Mouse (Mus musculus) neural tube, embryonic 13.5 days (tissue): ENCODE measurements around the gene Gm12166. TPM values are rescaled to one million over a fixed set of nuclear protein-coding genes. Genes with fewer than 3 reads are reported as not detected.

Experiments
- ATAC-seq: fragments of 200-750 bp; cut with Nextera tagmentation; 2 replicates; pipeline ENCODE4 v1.8.0; 2017; ENCODE audit warnings: low read depth, mild to moderate bottlenecking, moderate TSS enrichment, moderate library complexity
- H3K27ac ChIP-seq: fragments of 300-500 bp; sonication (generic); replicated peaks from 2 replicates; pipeline ENCODE4 v1.5.1; 2015; ENCODE audit warnings: moderate library complexity, mild to moderate bottlenecking, inconsistent platforms
- H3K27me3 ChIP-seq: fragments of 300-500 bp; sonication (generic); 2 replicates; pipeline ENCODE4 v1.6.1; 2015; ENCODE audit warnings: mild to moderate bottlenecking, inconsistent platforms
- H3K36me3 ChIP-seq: fragments of 300-500 bp; sonication (generic); 2 replicates; pipeline ENCODE4 v1.6.1; 2015; ENCODE audit warnings: mild to moderate bottlenecking, inconsistent platforms
- H3K4me1 ChIP-seq: fragments of 300-500 bp; sonication (generic); replicated peaks from 2 replicates; pipeline ENCODE4 v1.6.1; 2015; ENCODE audit warnings: inconsistent platforms
- H3K4me2 ChIP-seq: fragments of 300-500 bp; sonication (generic); 2 replicates; pipeline ENCODE4 v1.6.1; 2015; ENCODE audit warnings: inconsistent platforms, mild to moderate bottlenecking, moderate library complexity
- H3K4me3 ChIP-seq: fragments of 300-500 bp; sonication (generic); 2 replicates; pipeline ENCODE4 v1.5.1; 2015; ENCODE audit warnings: mild to moderate bottlenecking, inconsistent platforms
- H3K9ac ChIP-seq: fragments of 300-500 bp; sonication (generic); 2 replicates; pipeline ENCODE4 v1.6.1; 2015; ENCODE audit warnings: moderate library complexity, mild to moderate bottlenecking, inconsistent platforms
- H3K9me3 ChIP-seq: fragments of 300-500 bp; sonication (generic); 2 replicates; pipeline ENCODE4 v1.6.1; 2016; ENCODE audit warnings: inconsistent platforms
- WGBS: fragments of 180-500 bp; shearing (Covaris S2); methylation state at CpG from one replicate; pipeline ENCODE4 v1.1.7; 2015; 5-methylcytosine and 5-hydroxymethylcytosine counted together
- polyA plus RNA-seq: library from polyadenylated mRNA; unstranded; fragments of >200 nt; fragmentation: Nextera tagmentation; extraction: Ambion mirVana; gene quantifications from 2 replicates; pipeline ENCODE4 v1.2.1, GENCODE M21; 2015

Gm12166 gene
- polyA plus RNA-seq, 1 experiment from 2014 or later = 7.2 TPM

DNA sequence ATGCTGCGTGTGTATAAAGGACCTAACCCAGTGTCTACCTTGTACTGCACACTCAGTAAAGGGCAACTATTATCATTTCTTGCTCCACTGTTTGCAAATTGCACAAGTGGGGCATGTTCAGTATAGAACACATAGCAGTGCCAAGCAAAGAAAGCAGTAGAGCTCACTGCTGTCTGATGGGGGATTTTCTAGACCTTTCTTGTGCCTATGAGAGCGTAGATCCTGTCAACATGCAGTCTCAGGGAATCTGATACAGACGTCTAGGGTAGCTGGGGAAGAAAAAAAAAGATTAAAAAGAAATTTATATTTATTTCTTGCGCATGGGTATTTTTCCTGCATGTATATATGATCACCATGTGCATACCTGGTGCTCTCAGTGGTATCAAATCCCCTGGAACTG lies 18.0 kb upstream of the Gm12166 start:
- Histone ChIP-seq H3K4me3 (no peak overlapping the region), H3K4me1 (peaks cover 42% of the 10 kb centered on the region), H3K27ac (peak overlapping the region; percentile 74), H3K27me3 (no peaks in the 10 kb centered on the region), H3K36me3 (peaks cover 17% of the 10 kb centered on the region), H3K9ac (0 out of 2 replicates have a peak overlapping the region, but pooled peaks have one; percentile 6), H3K4me2 (no peak overlapping the region), H3K9me3 (no peaks in the 10 kb centered on the region)
- WGBS = 87% methylated on average over 4 of the region's 4 CpGs
- no peak for ATAC-seq

DNA sequence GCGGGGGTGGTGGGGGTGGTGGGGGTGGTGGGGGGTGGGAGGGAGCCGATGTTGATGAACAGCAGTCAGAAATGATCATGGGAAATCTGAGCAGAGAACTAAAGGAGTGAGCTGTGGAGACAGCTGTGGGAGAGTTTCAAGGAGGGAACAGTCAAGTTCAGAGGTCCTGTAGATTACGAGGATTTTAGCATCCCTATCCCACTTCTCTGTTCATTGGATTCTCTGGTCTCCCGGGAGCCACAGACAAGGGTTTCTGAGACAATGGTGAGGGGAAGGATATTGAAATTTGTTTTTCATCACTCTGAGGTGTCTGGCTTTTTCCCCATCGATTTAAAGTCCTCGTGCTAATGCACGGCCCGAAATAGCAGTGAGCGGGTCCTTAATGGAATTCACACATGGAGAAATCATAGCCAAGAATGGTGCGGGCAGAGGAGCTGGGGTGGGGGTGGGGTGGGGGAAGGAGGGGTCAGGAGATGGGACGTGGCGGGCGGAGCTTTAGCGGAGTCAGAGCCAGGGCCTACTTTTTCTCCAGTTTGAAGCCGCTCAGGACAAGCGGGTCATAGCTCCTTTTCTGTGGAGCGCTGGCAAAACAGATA lies 17.4 kb upstream of the Gm12166 start:
- Histone ChIP-seq H3K9ac (0 out of 2 replicates have a peak overlapping the region, but pooled peaks have one; percentile 6), H3K4me3 (no peak overlapping the region), H3K36me3 (peaks cover 17% of the 10 kb centered on the region), H3K9me3 (no peaks in the 10 kb centered on the region), H3K4me1 (peaks cover 49% of the 10 kb centered on the region), H3K4me2 (no peak overlapping the region), H3K27me3 (no peaks in the 10 kb centered on the region), H3K27ac (peak overlapping the region; percentile 74)
- ATAC-seq = no peak
- 28% methylated on average over 17 of the region's 17 CpGs for WGBS

DNA sequence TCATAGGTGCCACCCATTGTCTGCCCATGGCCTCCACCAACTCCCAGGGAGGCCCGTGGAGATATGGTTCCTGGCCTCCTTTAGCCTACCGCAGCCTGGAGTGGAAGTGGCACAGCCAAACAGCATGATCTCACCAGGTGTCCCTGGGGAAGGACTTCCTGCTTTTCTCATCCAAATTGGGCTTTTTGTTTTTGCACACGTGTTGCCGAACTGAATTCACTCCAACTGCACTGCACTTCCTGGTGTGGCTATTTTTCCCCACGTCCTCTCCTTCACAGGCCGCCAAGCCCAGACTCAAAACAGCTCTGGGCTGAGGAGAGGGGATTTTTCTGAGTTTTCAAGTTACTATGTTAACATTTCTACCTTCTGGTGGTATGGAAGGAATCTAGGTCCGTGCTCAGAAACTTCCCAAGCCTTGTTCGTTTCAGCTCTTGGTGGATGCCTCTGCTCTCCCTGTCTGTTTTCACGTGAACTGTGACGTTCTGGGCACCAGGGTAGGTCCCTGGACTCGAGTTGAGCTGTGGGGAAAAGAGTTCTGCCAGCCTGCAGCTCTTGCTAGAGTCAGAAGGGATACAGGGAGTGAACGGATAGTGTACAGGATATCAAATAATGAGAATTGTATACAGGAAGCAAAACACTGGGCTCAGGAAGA lies 16.8 kb upstream of the Gm12166 start:
- H3K4me3 ChIP-seq = no peak overlapping the region
- peaks cover 17% of the 10 kb centered on the region for H3K36me3 ChIP-seq
- WGBS = 29% methylated on average over 12 of the region's 12 CpGs
- ATAC-seq = no peak
- H3K27ac ChIP-seq = peak overlapping the region; percentile 74
- no peak overlapping the region for H3K4me2 ChIP-seq
- H3K9ac ChIP-seq = 0 out of 2 replicates have a peak overlapping the region, but pooled peaks have one; percentile 3
- H3K9me3 ChIP-seq = no peaks in the 10 kb centered on the region
- no peaks in the 10 kb centered on the region for H3K27me3 ChIP-seq
- peaks cover 50% of the 10 kb centered on the region for H3K4me1 ChIP-seq

DNA sequence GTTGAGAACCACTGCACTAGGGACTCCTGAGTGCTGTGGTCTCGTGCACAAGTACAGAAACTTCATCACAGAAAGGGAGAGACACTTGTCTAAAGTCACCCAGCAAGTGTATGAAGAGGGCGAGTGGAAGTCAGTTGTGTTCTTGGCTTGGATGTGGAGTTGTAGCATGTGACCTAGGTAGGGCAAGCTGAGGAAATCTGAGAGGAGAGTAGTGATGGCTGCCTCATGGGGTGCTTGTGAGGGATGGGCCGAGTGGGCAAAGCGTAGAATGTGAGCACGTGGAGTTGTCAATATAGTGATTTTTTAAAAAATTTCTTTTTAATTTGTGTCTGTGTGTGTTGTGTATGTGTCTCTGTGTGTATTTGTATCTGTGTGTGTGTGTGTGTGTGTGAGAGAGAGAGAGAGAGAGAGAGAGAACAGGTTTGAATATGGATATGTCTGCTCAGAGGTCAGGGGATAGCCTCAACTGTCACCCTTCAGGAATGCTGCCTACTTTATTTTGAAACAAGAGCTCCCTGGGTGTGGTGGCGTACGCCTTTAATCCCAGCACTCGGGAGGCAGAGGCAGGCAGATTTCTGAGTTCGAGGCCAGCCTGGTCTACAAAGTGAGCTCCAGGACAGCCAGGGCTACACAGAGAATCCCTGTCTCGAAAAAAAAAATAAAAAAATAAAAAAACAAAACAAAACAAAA lies 15.4 kb upstream of the Gm12166 start:
- Histone ChIP-seq H3K4me1 (peaks cover 45% of the 10 kb centered on the region), H3K27ac (no peak overlapping the region), H3K4me3 (no peak overlapping the region), H3K9me3 (no peaks in the 10 kb centered on the region), H3K36me3 (peaks cover 24% of the 10 kb centered on the region), H3K27me3 (no peaks in the 10 kb centered on the region), H3K9ac (no peak overlapping the region), H3K4me2 (no peak overlapping the region)
- ATAC-seq = no peak
- 94% methylated on average over 10 of the region's 10 CpGs for WGBS

DNA sequence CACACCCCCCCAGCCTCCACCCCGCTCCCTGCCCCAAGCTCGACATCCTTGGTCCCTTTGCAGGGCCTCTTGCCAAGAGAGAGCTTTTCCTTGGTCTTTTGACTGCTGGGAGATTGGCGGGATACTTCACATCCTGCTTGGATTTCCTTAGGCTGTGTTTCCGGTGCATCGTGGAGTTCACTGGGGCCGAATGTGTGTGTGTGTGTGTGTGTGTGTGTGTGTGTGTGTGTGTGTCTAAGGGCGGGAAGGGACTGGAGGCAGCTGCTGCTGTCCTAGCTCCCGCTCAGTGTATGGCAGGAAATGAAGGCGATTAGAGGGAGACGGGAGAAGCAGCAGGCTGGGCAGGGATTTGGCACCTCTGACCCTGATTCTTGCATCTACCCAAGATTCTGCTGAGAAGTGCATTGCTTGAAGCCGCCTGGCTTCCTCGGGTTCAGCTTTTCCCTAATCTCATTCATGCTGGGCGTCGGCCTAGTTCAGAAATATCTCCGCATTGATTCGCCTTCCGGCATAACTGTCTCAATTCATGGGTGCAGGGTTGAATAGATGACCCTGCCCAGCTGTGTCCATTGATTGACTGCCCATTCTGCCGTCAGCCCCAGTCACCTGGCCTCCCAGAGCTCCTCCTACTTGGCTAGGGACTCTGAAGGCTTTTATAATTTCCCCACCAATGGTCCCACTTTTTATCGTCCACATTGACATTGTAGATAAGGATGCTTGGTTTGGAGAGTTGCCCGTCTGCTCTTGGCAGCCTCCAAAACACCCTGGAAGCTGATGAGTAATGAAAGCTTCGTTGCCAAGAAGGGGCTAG lies 13.3 kb upstream of the Gm12166 start:
- ATAC-seq = peak; percentile 42; the same call in 1 of the 2 replicates
- Histone ChIP-seq H3K27ac (peak overlapping the region; percentile 59), H3K9ac (no peak overlapping the region)

DNA sequence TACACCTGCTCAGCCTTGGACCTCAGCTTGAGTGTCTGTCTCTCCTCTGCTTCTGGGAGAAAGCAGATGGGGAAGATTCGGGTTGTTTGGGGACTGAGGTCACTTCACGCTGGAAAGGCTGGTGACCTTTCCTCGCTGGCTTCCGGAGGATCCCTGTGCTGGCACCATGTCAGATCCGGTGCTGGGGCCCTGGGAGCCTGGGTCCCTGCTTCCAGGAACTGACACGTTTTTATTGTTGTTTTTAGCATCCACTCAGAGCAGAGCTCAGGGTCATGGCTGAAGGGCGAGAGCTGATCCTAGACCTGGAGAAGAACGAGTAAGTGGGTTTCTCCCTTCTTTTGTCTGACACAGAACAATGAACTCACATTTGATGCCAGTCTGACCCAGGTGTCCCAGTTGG lies 12.6 kb upstream of the Gm12166 start:
- H3K4me1 ChIP-seq = peaks cover 40% of the 10 kb centered on the region
- no peak overlapping the region for H3K9ac ChIP-seq
- no peaks in the 10 kb centered on the region for H3K9me3 ChIP-seq
- H3K4me3 ChIP-seq = no peak overlapping the region
- ATAC-seq = no peak
- no peak overlapping the region for H3K4me2 ChIP-seq
- H3K27ac ChIP-seq = peak overlapping the region; percentile 59
- no peaks in the 10 kb centered on the region for H3K27me3 ChIP-seq
- H3K36me3 ChIP-seq = peaks cover 33% of the 10 kb centered on the region
- WGBS = 65% methylated on average over 8 of the region's 8 CpGs

More for the DNA sequence above, 13.3 kb upstream of the Gm12166 start:
- Histone ChIP-seq H3K4me1 (peaks cover 45% of the 10 kb centered on the region), H3K4me2 (no peak overlapping the region), H3K9me3 (no peaks in the 10 kb centered on the region), H3K36me3 (peaks cover 33% of the 10 kb centered on the region), H3K27me3 (no peaks in the 10 kb centered on the region), H3K4me3 (no peak overlapping the region)
- WGBS = 56% methylated on average over 21 of the region's 21 CpGs

DNA sequence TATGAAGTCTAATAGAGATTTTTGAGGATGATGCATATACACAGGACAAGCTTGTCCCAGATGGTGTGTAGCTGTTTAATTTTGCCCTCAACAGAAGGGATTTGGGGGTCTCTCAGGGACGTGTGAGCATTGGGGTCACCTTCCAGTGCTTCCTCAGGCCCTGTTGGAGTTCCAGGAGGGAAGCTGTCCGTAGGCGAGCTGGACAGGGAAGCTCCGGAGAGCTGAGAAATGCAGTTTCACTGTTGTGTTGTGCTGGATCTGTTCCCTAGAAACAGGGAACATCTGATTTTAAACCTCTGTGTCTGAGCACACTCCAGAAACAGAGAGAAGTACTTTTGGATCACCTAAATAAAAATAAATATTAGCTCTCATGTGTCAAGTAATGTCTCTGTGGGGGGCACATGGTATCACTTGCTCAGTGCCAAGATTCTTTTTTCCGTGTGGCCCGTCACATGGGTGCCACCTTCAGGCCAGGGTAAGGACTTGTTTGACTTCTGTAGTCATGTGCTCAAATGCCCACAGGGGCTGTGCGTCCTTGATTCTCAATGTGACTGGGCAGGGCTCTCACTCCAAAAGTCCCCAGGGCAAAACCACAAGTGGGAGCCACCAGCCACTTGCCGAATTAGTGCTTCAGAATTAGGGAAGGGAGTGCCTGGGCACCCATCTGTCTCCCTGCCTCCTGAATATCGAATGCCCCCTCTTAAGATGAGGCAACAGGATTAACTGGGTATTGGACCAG lies 11.0 kb upstream of the Gm12166 start:
- H3K4me2 ChIP-seq = no peak overlapping the region
- H3K9ac ChIP-seq = no peak overlapping the region
- H3K4me1 ChIP-seq = peaks cover 28% of the 10 kb centered on the region
- no peak overlapping the region for H3K27ac ChIP-seq
- H3K9me3 ChIP-seq = no peaks in the 10 kb centered on the region
- H3K4me3 ChIP-seq = no peak overlapping the region
- H3K27me3 ChIP-seq = no peaks in the 10 kb centered on the region
- peaks cover 33% of the 10 kb centered on the region for H3K36me3 ChIP-seq
- ATAC-seq = no peak
- WGBS = 65% methylated on average over 9 of the region's 9 CpGs

DNA sequence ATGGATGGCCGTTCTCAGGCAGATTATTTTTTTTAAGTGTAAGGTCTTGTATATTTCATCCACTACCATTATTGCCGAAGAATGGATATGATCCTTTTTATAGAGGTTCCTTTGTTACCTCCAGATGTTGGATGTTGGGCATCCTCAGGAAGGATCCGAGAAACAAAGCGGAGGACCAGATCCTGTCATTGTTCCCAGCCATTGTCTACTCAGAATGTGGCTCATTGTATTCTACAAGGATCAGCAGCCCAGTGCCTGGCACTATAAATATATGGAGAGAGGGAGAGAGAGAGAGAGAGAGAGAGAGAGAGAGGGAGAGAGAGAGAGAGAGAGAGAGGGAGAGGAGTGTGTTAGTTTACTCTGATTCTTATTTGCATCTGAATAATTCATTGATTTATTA lies 10.4 kb upstream of the Gm12166 start:
- H3K27me3 ChIP-seq = no peaks in the 10 kb centered on the region
- peaks cover 34% of the 10 kb centered on the region for H3K4me1 ChIP-seq
- H3K4me3 ChIP-seq = no peak overlapping the region
- H3K9ac ChIP-seq = no peak overlapping the region
- no peak for ATAC-seq
- H3K9me3 ChIP-seq = no peaks in the 10 kb centered on the region
- no peak overlapping the region for H3K27ac ChIP-seq
- peaks cover 33% of the 10 kb centered on the region for H3K36me3 ChIP-seq
- WGBS = 65% methylated on average over 4 of the region's 4 CpGs
- H3K4me2 ChIP-seq = no peak overlapping the region

DNA sequence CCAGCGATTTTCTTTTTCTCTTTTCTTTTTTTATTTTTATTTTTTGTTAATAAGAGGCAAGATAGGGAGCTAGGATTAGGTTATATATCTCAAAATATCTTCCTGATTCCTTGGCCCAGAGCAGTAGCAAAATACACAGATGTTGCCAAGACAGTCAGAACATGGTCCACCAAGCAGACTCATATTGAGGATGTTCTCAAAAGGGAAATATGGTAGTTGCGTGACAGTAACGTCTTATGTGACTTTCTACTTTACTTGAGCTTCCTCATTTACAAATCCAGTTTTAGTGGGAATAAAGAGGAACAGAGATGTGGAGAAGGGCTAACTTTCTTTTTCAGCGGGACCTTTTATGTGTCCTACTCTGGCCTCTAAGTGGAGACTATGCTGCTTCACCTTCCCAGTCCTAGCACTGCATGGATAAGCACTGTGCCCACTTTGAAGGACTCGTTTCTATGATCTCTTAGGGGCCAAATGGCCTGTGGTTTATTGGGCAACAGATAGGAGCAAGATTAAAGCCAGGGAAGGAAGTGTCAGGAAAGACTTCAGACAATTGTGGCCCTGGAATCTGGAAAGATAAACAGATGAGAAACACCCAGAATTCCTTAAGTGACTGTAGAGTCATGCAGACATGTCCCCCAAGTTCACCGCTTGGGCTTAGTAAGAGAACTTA lies 9.8 kb upstream of the Gm12166 start:
- peaks cover 32% of the 10 kb centered on the region for H3K36me3 ChIP-seq
- no peaks in the 10 kb centered on the region for H3K27me3 ChIP-seq
- H3K4me1 ChIP-seq = peaks cover 40% of the 10 kb centered on the region
- no peak overlapping the region for H3K4me3 ChIP-seq
- ATAC-seq = no peak
- no peaks in the 10 kb centered on the region for H3K9me3 ChIP-seq
- no peak overlapping the region for H3K9ac ChIP-seq
- WGBS = 80% methylated on average over 6 of the region's 6 CpGs
- no peak overlapping the region for H3K27ac ChIP-seq
- no peak overlapping the region for H3K4me2 ChIP-seq

DNA sequence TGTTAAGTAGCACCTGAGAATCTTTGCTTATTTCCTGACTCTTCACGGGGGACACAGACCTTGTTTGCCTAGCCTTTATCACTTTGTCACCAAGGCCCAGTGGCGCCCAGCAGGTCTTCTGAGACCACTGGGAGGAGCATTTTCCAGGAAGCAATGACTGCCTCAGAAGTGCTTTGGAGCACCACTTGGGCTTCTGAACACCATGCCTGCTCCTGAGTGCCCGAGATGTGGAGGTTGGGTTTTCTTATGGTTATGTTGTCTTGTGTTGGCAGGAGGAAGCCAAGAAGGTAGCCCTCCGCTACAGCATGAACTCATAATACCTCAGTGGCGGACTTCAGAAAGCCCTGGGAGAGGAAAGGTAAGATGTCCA lies 8.5 kb upstream of the Gm12166 start:
- WGBS = 74% methylated on average over 5 of the region's 5 CpGs
- H3K4me2 ChIP-seq = no peak overlapping the region
- no peak for ATAC-seq

More for the DNA sequence above, 8.5 kb upstream of the Gm12166 start:
- Histone ChIP-seq H3K27me3 (no peaks in the 10 kb centered on the region), H3K9me3 (no peaks in the 10 kb centered on the region), H3K4me3 (no peak overlapping the region), H3K9ac (no peak overlapping the region), H3K27ac (no peak overlapping the region), H3K36me3 (0 out of 2 replicates have a peak, but pooled peaks cover 20% of the 10 kb centered on the region), H3K4me1 (peaks cover 36% of the 10 kb centered on the region)
